Mouse (Mus musculus) heart, adult 2 months (tissue): ENCODE data around the gene Inpp4a.

Source experiments
- CTCF ChIP-seq: fragments of 200-600 bp; IDR thresholded peaks from 2 replicates; pipeline ENCODE4 v1.8.1; 2022; ENCODE audit warnings: antibody characterized with exemption, mild to moderate bottlenecking, moderate library complexity
- EP300 ChIP-seq: fragments of 200-500 bp; IDR thresholded peaks from 2 replicates; pipeline ENCODE4 v1.6.1; 2011; ENCODE audit warnings: low read depth, low read length, control low read depth; ENCODE audit not compliant: insufficient read depth
- POLR2A ChIP-seq: fragments of 200-500 bp; IDR thresholded peaks from 2 replicates; pipeline ENCODE4 v1.6.1; 2011; ENCODE audit warnings: mild to moderate bottlenecking, low read depth, low read length, control low read depth; ENCODE audit not compliant: insufficient read depth

DNA sequence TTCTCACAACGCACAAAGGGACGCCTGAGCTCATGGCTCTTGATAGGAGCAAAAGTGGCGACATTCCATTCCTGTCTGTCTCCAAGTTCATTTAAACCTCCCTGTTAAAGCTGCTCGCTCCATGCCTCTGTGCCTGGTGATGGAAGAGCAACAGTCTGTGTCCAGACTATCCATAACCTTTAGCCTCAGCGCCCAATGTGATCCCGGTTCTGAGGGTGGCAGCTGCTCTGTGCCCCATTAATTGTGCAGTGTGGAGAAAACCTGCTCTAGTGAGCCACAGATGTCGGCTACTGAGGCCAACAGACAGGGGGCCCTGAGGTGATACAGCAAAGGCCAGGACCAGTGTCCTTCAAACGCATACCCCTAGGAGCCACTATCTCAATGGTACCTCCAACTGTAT lies 100.1 kb downstream of the Inpp4a start:
- TF ChIP-seq CTCF (no peak), POLR2A (no peak), EP300 (no peak)
